ENCODE assay signal across 20 mouse cellular contexts in genomic region chr7:25898064-25898463, GRCm38 (mm10). TPM values are rescaled to one million over a fixed set of nuclear protein-coding genes. Genes with fewer than 3 reads are reported as not detected.
DNase-seq lines count a peak whose midpoint lies in the region; ATAC-seq and TF ChIP-seq lines count a peak whose summit lies in the region.
"Had no signal": no experiment of that assay in that cellular context is flagged by ENCODE, and none has a peak within 500 bp of the region (broad histone marks: within the 10 kb centered on the region; RNA-seq: fewer than 3 reads in every experiment).

No protein-coding gene starts in this region.

- H3K9ac ChIP-seq in liver, embryonic 12.5 days = no peak overlapping the region
- no peak overlapping the region for H3K9ac ChIP-seq in liver, postnatal 0 days (replicated peaks)
- no peak overlapping the region for H3K9ac ChIP-seq in MEL (ENCODE audit: control insufficient read depth, low read depth, low read length, poor library complexity, severe bottlenecking)
- H3K9ac ChIP-seq: embryonic facial prominence, embryonic 12.5 days; forebrain, embryonic 15.5 days; heart, embryonic 12.5 days; hindbrain, embryonic 14.5 days had no signal

- H3K4me3 ChIP-seq in liver, embryonic 12.5 days = no peak overlapping the region
- H3K4me3 ChIP-seq in liver, postnatal 0 days (ENCODE audit: low read depth, low read length) = no peak overlapping the region
- H3K4me3 ChIP-seq in MEL (ENCODE audit: control insufficient read depth in 1 of 2, insufficient read depth in 1 of 2, low read depth in 2 of 2, low read length in 2 of 2) = no peak overlapping the region
- peak overlapping the region; percentile 61 for H3K4me3 ChIP-seq in small intestine, adult 2 months (ENCODE audit: low read depth, low read length)
- H3K4me3 ChIP-seq: embryonic facial prominence, embryonic 12.5 days; forebrain, embryonic 15.5 days; heart, embryonic 12.5 days; hindbrain, embryonic 10.5 days had no signal

- H3K9me3 ChIP-seq in liver, embryonic 12.5 days (replicated peaks) = no peaks in the 10 kb centered on the region; the same call in 1 of the 2 replicates
- H3K9me3 ChIP-seq in liver, postnatal 0 days (ENCODE audit: low read length) = no peaks in the 10 kb centered on the region
- H3K9me3 ChIP-seq in MEL (replicated peaks; ENCODE audit: insufficient read depth, low read length) = no peaks in the 10 kb centered on the region
- H3K9me3 ChIP-seq: embryonic facial prominence, embryonic 12.5 days; forebrain, embryonic 15.5 days had no signal

- TF ChIP-seq CTCF in liver, postnatal 0 days (IDR thresholded peaks at IDR 0.05; ENCODE audit: low read depth) = no peak
- TF ChIP-seq CTCF in MEL (IDR thresholded peaks at IDR 0.05 in 2 of 3, conservative IDR thresholded peaks at IDR 0.05 in 1 of 3; ENCODE audit: control insufficient read depth in 1 of 3, insufficient read depth in 1 of 3, low read depth in 2 of 3, low read length in 3 of 3, poor library complexity in 1 of 3, severe bottlenecking in 1 of 3) = no peak
- TF ChIP-seq CTCF in small intestine, adult 2 months (IDR thresholded peaks at IDR 0.05; ENCODE audit: extremely low read depth, insufficient read length, insufficient replicate concordance, low read depth, low read length) = no peak

- no peak for TF ChIP-seq EP300 in liver, postnatal 0 days (IDR thresholded peaks at IDR 0.05; ENCODE audit: low read depth)
- no peak; a peak in 1 of 4 replicates for TF ChIP-seq EP300 in MEL (IDR thresholded peaks at IDR 0.05; ENCODE audit: low read depth in 1 of 2, low read length in 2 of 2)

- H3K27ac ChIP-seq in liver, embryonic 12.5 days = no peak overlapping the region
- H3K27ac ChIP-seq in liver, postnatal 0 days (ENCODE audit: low read depth) = no peak overlapping the region
- H3K27ac ChIP-seq in MEL (ENCODE audit: control insufficient read depth, low read depth, low read length) = no peak overlapping the region
- H3K27ac ChIP-seq in small intestine, adult 2 months (ENCODE audit: insufficient read depth, low read depth, low read length) = peak overlapping the region; percentile 95
- H3K27ac ChIP-seq: embryonic facial prominence, embryonic 12.5 days; forebrain, embryonic 15.5 days; hindbrain, embryonic 10.5 days; hindbrain, embryonic 14.5 days had no signal

- no peaks in the 10 kb centered on the region for H3K4me1 ChIP-seq in liver, embryonic 12.5 days
- H3K4me1 ChIP-seq in liver, postnatal 0 days (ENCODE audit: insufficient read depth) = peaks cover 3% of the 10 kb centered on the region
- H3K4me1 ChIP-seq in MEL (ENCODE audit: control insufficient read depth in 1 of 2, insufficient read depth in 2 of 2, low read length in 2 of 2) = no peaks in the 10 kb centered on the region
- H3K4me1 ChIP-seq in small intestine, adult 2 months (ENCODE audit: control insufficient read depth, insufficient read depth, insufficient read length, low read length) = peaks cover 14% of the 10 kb centered on the region; the same call in 1 of the 2 replicates
- H3K4me1 ChIP-seq: embryonic facial prominence, embryonic 12.5 days; forebrain, embryonic 15.5 days; heart, embryonic 12.5 days; hindbrain, embryonic 10.5 days had no signal

- no peaks in the 10 kb centered on the region for H3K79me2 ChIP-seq in MEL (ENCODE audit: control insufficient read depth, insufficient read depth, low read length, poor library complexity)

- no peaks in the 10 kb centered on the region for H3K36me3 ChIP-seq in liver, embryonic 12.5 days
- H3K36me3 ChIP-seq in liver, postnatal 0 days (replicated peaks; ENCODE audit: insufficient read depth, low read length) = no peaks in the 10 kb centered on the region
- H3K36me3 ChIP-seq in MEL (ENCODE audit: control insufficient read depth in 1 of 2, insufficient read depth in 2 of 2, low read length in 2 of 2) = no peaks in the 10 kb centered on the region
- H3K36me3 ChIP-seq in small intestine, adult 2 months (ENCODE audit: control insufficient read depth, insufficient read depth, low read length) = no peaks in the 10 kb centered on the region
- H3K36me3 ChIP-seq: embryonic facial prominence, embryonic 12.5 days; forebrain, embryonic 15.5 days; heart, embryonic 12.5 days; hindbrain, embryonic 10.5 days had no signal

- TF ChIP-seq RAD21 in MEL (IDR thresholded peaks at IDR 0.05; ENCODE audit: low read depth, low read length) = no peak

- DNase-seq in liver, postnatal 0 days = no peak
- DNase-seq in MEL (ENCODE audit: low read depth, low spot score) = peak; percentile 23
- peak; percentile 4 for DNase-seq in c-Kit-positive CD71-positive TER-119-negative erythroid progenitor cells, embryonic 14.5 days (ENCODE audit: low read depth)
- no peak for DNase-seq in layer of hippocampus, adult 11-12 months (ENCODE audit: low spot score)
- DNase-seq: cerebellum, adult 11-12 months; cerebellum, adult 9-10 months; cerebellum, postnatal 25 days; gastrocnemius, postnatal 36 days; heart, adult 18-20 months had no signal

- H3K27me3 ChIP-seq in liver, embryonic 12.5 days (replicated peaks) = no peaks in the 10 kb centered on the region
- no peaks in the 10 kb centered on the region for H3K27me3 ChIP-seq in liver, postnatal 0 days (ENCODE audit: insufficient read depth, low read length)
- H3K27me3 ChIP-seq in MEL (ENCODE audit: control insufficient read depth in 1 of 2, insufficient read depth in 2 of 2, low read length in 2 of 2) = no peaks in the 10 kb centered on the region
- H3K27me3 ChIP-seq in small intestine, adult 2 months (ENCODE audit: control insufficient read depth, insufficient read depth, low read length) = no peaks in the 10 kb centered on the region
- H3K27me3 ChIP-seq: embryonic facial prominence, embryonic 12.5 days; forebrain, embryonic 15.5 days; heart, embryonic 12.5 days had no signal

- ATAC-seq in liver, embryonic 12.5 days = peak; percentile 69; the same call in 1 of the 2 replicates
- no peak for ATAC-seq in liver, postnatal 0 days
- ATAC-seq: forebrain, embryonic 15.5 days had no signal

- 59% methylated on average over 7 of the region's 7 CpGs for WGBS in liver, embryonic 12.5 days (ENCODE audit: insufficient replicate concordance)
- WGBS in liver, postnatal 0 days (ENCODE audit: insufficient replicate concordance) = 80% methylated on average over 7 of the region's 7 CpGs
- WGBS in small intestine, adult 2 months = 77% methylated on average over 7 of the region's 7 CpGs

- no peak for TF ChIP-seq POLR2A in MEL (IDR thresholded peaks at IDR 0.05; ENCODE audit: control insufficient read depth in 1 of 2, insufficient read depth in 1 of 2, low read depth in 1 of 2, low read length in 2 of 2, poor library complexity in 1 of 2)
- TF ChIP-seq POLR2A in small intestine, adult 2 months (IDR thresholded peaks at IDR 0.05; ENCODE audit: low read depth, low read length) = no peak

- no peak overlapping the region for H3K4me2 ChIP-seq in liver, embryonic 12.5 days
- no peak overlapping the region for H3K4me2 ChIP-seq in liver, postnatal 0 days (ENCODE audit: low read depth, low read length)
- H3K4me2 ChIP-seq: embryonic facial prominence, embryonic 12.5 days; forebrain, embryonic 15.5 days; heart, embryonic 12.5 days; hindbrain, embryonic 14.5 days had no signal

TF ChIP-seq in MEL, 35 proteins besides CTCF, POLR2A, EP300 and RAD21:
- TF ChIP-seq USF2 (IDR thresholded peaks at IDR 0.05; ENCODE audit: borderline replicate concordance in 1 of 2, insufficient read depth in 1 of 2, low read depth in 1 of 2, low read length in 2 of 2) = no peak
- TF ChIP-seq HCFC1 (IDR thresholded peaks at IDR 0.05; ENCODE audit: low read depth, low read length) = no peak
- TF ChIP-seq ETS1 (IDR thresholded peaks at IDR 0.05; ENCODE audit: low read depth, low read length) = 0 out of 2 replicates have a peak, but pooled peaks have one; percentile 10
- TF ChIP-seq TCF12 (IDR thresholded peaks at IDR 0.05; ENCODE audit: low read depth, low read length) = peak; percentile 64; the same call in 1 of the 2 replicates
- TF ChIP-seq TAL1 (IDR thresholded peaks at IDR 0.05; ENCODE audit: low read length) = peak; percentile 30
- TF ChIP-seq GATA1 (IDR thresholded peaks at IDR 0.05; ENCODE audit: low read depth, low read length) = 0 out of 2 replicates have a peak, but pooled peaks have one; percentile 13
- TF ChIP-seq ZNF384 (IDR thresholded peaks at IDR 0.05; ENCODE audit: low read depth, low read length) = no peak
- TF ChIP-seq MAZ (IDR thresholded peaks at IDR 0.05; ENCODE audit: low read depth, low read length) = no peak
TF ChIP-seq in MEL: peak in this region for 4.

RNA-seq across cellular contexts. Expression of gene Cyp2b10, which starts 0.6 kb away (rescaled TPM):
- polyA plus RNA-seq in liver, embryonic 12.5 days (2016; fragmentation: Nextera tagmentation; extraction: Ambion mirVana) = 0.06 TPM in 1 of 2 replicates, not detected in the other
- 3.4 and 5.8 TPM in 2 replicates for polyA plus RNA-seq in liver, postnatal 0 days (2015; fragmentation: Nextera tagmentation; extraction: Ambion mirVana)
- not detected in 2 replicates for total RNA-seq in MEL (2012; rRNA removed)
- not detected for polyA plus RNA-seq in MEL (2012; ENCODE audit: insufficient read depth in 1 of 2, insufficient read length in 2 of 2, low read depth in 1 of 2, low replicate concordance in 2 of 2, missing spikeins in 1 of 2)
- 40.2 and 48.9 TPM in 2 replicates for polyA plus RNA-seq in small intestine, adult 2 months (2012; rRNA removed)
- total RNA-seq: CH12.LX; gastrocnemius, postnatal 36 days had no signal
- polyA plus RNA-seq: brain, embryonic 14.5 days; embryonic facial prominence, embryonic 12.5 days; forebrain, embryonic 11.5 days; forebrain, embryonic 15.5 days; heart, embryonic 12.5 days; heart, embryonic 16.5 days; hindbrain, embryonic 10.5 days; hindbrain, embryonic 14.5 days had no signal

Comparison
In these comparisons a context has a peak if more than half of its experiments do, and no peak if none do; other contexts are left out.
1. DNase-seq: peak in MEL (single experiment) and c-Kit-positive CD71-positive TER-119-negative erythroid progenitor cells, embryonic 14.5 days (single experiment); none in liver, postnatal 0 days (single experiment) and layer of hippocampus, adult 11-12 months (single experiment).